Mouse (Mus musculus): ENCODE measurements around the gene Depp1. TPM values are rescaled to one million over a fixed set of nuclear protein-coding genes. Genes with fewer than 3 reads are reported as not detected.

Depp1 gene
- polyA plus RNA-seq, 1 experiment from 2014 or later = 8.0 TPM

DNA sequence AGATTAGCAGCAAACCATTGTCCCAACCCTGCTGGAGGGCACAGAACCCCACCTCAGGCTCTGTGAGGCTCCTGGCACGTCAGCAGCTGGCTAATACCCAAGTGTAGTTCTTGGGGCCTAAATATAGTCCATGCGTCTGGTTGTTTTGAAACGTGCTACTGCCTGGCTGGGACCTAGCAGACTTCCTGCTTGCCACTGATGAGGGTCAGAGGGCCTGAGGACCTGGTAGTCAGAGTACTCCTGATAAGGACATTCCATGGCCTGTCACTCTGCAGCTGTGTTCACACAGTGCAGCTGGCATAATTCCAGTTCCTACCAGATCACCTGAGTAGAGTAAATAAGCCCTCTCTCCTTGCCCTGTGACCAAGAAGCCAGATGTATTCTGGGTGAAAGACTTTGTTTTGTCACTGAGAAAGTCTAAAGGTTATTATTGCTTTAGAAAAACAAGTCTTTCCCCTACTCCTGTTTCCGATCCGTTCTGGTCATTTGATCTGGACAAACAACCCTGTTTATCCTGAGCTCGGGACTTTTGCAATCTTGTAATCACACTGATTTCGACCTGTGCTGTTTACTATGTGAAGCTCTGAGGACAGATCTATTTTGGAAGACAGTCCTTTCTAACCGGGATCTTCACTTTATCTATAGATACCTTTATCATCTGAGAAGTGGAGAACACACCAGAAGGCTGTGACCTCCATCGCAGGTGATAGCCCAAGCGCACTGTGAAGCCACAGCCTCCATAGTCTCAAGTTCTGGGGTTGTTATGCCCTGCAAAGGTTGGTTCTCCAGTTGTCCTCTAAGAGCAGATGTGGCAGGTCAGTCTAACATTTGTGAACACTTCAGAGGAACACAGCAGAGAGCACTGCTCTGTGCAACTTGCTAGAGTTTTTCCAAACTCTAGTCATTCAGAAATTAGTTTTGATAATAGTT, 14.9 kb upstream of the Depp1 start:
- Histone ChIP-seq H3K4me1 (replicated peaks) (no peaks in the 10 kb centered on the region), H3K9ac (no peak overlapping the region), H3K4me2 (no peak overlapping the region), H3K9me3 (no peaks in the 10 kb centered on the region), H3K27ac (no peak overlapping the region), H3K36me3 (peaks cover 21% of the 10 kb centered on the region; the same call in 1 of the 2 replicates), H3K4me3 (no peak overlapping the region), H3K27me3 (no peaks in the 10 kb centered on the region)
- WGBS = 73% methylated on average over 10 of the region's 10 CpGs
- no peak for ATAC-seq (ENCODE audit: low FRiP score)

GRCm38 (mm10) chr6:116636581-116637235, 13.7 kb upstream of the Depp1 start:
- H3K36me3 ChIP-seq = peaks cover 22% of the 10 kb centered on the region; the same call in 1 of the 2 replicates
- no peaks in the 10 kb centered on the region for H3K4me1 ChIP-seq (replicated peaks)
- ATAC-seq (ENCODE audit: low FRiP score) = no peak
- no peaks in the 10 kb centered on the region for H3K9me3 ChIP-seq
- no peak overlapping the region for H3K9ac ChIP-seq
- 88% methylated on average over 9 of the region's 9 CpGs for WGBS
- no peaks in the 10 kb centered on the region for H3K27me3 ChIP-seq
- no peak overlapping the region for H3K27ac ChIP-seq
- no peak overlapping the region for H3K4me2 ChIP-seq
- H3K4me3 ChIP-seq = no peak overlapping the region

DNA sequence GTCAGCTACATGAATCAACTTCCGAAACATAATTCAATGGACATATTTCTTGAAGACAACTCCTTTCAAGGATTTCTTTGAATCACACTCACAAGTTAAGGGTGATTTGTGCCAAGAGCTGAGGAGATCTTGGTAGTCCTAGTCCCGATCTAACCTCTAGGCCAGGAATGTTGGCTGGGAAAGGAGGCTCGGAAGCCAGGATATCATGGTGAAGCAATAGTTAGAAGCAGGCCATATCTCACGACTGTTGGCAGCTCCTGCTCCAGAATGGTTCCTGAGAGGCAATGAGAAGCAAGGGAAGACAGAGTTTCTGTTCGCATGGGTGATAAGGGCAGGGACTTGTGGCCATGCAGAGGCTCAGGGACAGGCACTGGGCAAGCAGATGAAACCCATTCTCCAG, 12.9 kb upstream of the Depp1 start:
- Histone ChIP-seq H3K27me3 (no peaks in the 10 kb centered on the region), H3K27ac (no peak overlapping the region)
- 92% methylated on average over 5 of the region's 5 CpGs for WGBS

GRCm38 (mm10) chr6:116638871-116639270, 11.5 kb upstream of the Depp1 start:
- no peak for ATAC-seq (ENCODE audit: low FRiP score)
- no peaks in the 10 kb centered on the region for H3K9me3 ChIP-seq
- H3K4me1 ChIP-seq (replicated peaks) = no peaks in the 10 kb centered on the region
- H3K9ac ChIP-seq = no peak overlapping the region
- no peak overlapping the region for H3K27ac ChIP-seq
- H3K27me3 ChIP-seq = no peaks in the 10 kb centered on the region
- peaks cover 22% of the 10 kb centered on the region; the same call in 1 of the 2 replicates for H3K36me3 ChIP-seq
- H3K4me3 ChIP-seq = no peak overlapping the region
- 80% methylated on average over 2 of the region's 2 CpGs for WGBS
- H3K4me2 ChIP-seq = no peak overlapping the region

More for the DNA sequence above, 12.9 kb upstream of the Depp1 start:
- Histone ChIP-seq H3K36me3 (peaks cover 22% of the 10 kb centered on the region; the same call in 1 of the 2 replicates), H3K4me2 (no peak overlapping the region), H3K9me3 (no peaks in the 10 kb centered on the region), H3K4me1 (replicated peaks) (no peaks in the 10 kb centered on the region), H3K9ac (no peak overlapping the region), H3K4me3 (no peak overlapping the region)
- ATAC-seq (ENCODE audit: low FRiP score) = no peak

- Histone ChIP-seq H3K4me2 (no peak overlapping the region), H3K9ac (no peak overlapping the region), H3K27me3 (no peaks in the 10 kb centered on the region), H3K9me3 (no peaks in the 10 kb centered on the region), H3K27ac (no peak overlapping the region), H3K4me1 (replicated peaks) (no peaks in the 10 kb centered on the region), H3K4me3 (no peak overlapping the region), H3K36me3 (peaks cover 26% of the 10 kb centered on the region)
- no peak for ATAC-seq (ENCODE audit: low FRiP score)
- 60% methylated on average over 2 of the region's 2 CpGs for WGBS
These were observed 10.7 kb upstream of the Depp1 start for GRCm38 (mm10) chr6:116639663-116640062.

GRCm38 (mm10) chr6:116642942-116643341, 7.5 kb upstream of the Depp1 start:
- 89% methylated on average over 11 of the region's 11 CpGs for WGBS
- Histone ChIP-seq H3K27ac (no peak overlapping the region), H3K4me3 (no peak overlapping the region), H3K36me3 (peaks cover 36% of the 10 kb centered on the region), H3K4me2 (no peak overlapping the region), H3K27me3 (no peaks in the 10 kb centered on the region), H3K9ac (no peak overlapping the region), H3K4me1 (replicated peaks) (no peaks in the 10 kb centered on the region), H3K9me3 (no peaks in the 10 kb centered on the region)
- no peak for ATAC-seq (ENCODE audit: low FRiP score)

GRCm38 (mm10) chr6:116643881-116644280, 6.5 kb upstream of the Depp1 start:
- Histone ChIP-seq H3K4me1 (replicated peaks) (no peaks in the 10 kb centered on the region), H3K9me3 (no peaks in the 10 kb centered on the region), H3K27me3 (no peaks in the 10 kb centered on the region), H3K27ac (no peak overlapping the region), H3K4me2 (no peak overlapping the region), H3K36me3 (peaks cover 28% of the 10 kb centered on the region), H3K9ac (no peak overlapping the region), H3K4me3 (no peak overlapping the region)
- WGBS = 51% methylated on average over 4 of the region's 4 CpGs
- ATAC-seq (ENCODE audit: low FRiP score) = no peak

DNA sequence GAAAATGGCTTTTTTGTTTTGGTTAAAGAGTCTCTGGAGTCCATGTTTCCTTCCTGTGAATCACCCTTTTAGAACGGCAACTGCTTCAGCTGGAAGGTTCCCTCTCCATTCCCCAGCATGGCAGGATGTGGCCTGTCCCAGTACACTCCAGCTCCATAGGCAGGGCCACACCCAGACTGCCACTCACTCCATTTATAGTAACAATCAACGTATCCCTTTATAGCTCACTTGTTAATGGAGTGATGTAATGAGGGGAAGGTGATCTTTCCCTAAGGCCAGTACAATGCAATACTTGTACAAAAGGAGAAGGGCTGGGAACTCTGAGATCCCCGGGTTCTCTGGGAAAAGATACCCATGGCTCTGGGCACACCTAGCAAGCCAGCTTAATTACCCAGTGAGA, 6.1 kb upstream of the Depp1 start:
- ATAC-seq (ENCODE audit: low FRiP score) = no peak
- Histone ChIP-seq H3K27me3 (no peaks in the 10 kb centered on the region), H3K4me1 (replicated peaks) (no peaks in the 10 kb centered on the region), H3K4me3 (no peak overlapping the region), H3K4me2 (no peak overlapping the region), H3K27ac (no peak overlapping the region), H3K9me3 (no peaks in the 10 kb centered on the region), H3K36me3 (peaks cover 28% of the 10 kb centered on the region), H3K9ac (no peak overlapping the region)
- WGBS = 72% methylated on average over 3 of the region's 3 CpGs

GRCm38 (mm10) chr6:116647763-116648162, 2.6 kb upstream of the Depp1 start:
- Histone ChIP-seq H3K27ac (no peak overlapping the region), H3K36me3 (peaks cover 26% of the 10 kb centered on the region), H3K4me3 (no peak overlapping the region), H3K4me2 (no peak overlapping the region), H3K4me1 (replicated peaks) (peaks cover 14% of the 10 kb centered on the region), H3K9me3 (no peaks in the 10 kb centered on the region), H3K27me3 (no peaks in the 10 kb centered on the region), H3K9ac (no peak overlapping the region)
- no peak for ATAC-seq (ENCODE audit: low FRiP score)
- WGBS = 80% methylated on average over 12 of the region's 12 CpGs

- Histone ChIP-seq H3K4me3 (no peak overlapping the region), H3K27me3 (no peaks in the 10 kb centered on the region), H3K27ac (no peak overlapping the region), H3K4me1 (replicated peaks) (peaks cover 14% of the 10 kb centered on the region), H3K9me3 (no peaks in the 10 kb centered on the region), H3K4me2 (no peak overlapping the region), H3K36me3 (peaks cover 20% of the 10 kb centered on the region; the same call in 1 of the 2 replicates), H3K9ac (no peak overlapping the region)
- ATAC-seq (ENCODE audit: low FRiP score) = no peak
- 90% methylated on average over 7 of the region's 7 CpGs for WGBS
These were observed 598 bp upstream of the Depp1 start for GRCm38 (mm10) chr6:116649811-116650210.

DNA sequence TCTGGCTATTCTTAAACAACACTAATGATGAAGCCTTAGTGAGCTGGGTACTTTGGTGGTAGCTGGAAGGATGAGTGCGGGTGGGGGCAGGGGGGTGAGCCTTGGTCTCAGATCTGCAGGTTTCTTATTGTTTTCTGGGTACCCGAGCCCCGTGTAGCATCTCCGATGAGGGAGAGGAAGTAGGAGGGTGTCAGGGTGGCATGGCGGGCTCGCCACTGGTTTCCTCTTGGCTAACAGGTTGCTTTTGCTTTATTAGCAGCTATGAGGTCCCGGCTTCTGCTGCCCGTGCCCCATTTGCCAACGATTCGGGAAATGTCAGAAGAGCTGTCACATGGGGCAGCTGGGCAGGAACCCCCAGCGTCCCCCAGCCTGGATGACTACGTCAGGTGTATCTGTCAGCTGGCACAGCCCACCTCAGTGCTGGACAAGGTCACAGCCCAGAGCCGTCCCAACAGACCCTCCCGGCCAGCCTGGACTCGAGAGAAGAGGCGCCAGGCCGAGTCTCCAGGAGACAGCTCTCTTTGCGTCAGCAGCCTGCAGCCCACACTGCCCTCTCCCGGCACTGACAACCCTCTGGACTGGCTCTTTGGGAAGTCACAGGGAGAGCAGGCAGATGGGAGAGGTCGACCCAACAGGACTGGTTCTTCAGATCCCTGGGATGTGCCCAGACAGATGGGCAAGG, 1.2 kb downstream of the Depp1 start:
- no peak for ATAC-seq (ENCODE audit: low FRiP score)
- H3K9ac ChIP-seq = no peak overlapping the region
- no peaks in the 10 kb centered on the region for H3K9me3 ChIP-seq
- H3K4me1 ChIP-seq (replicated peaks) = peaks cover 14% of the 10 kb centered on the region
- H3K36me3 ChIP-seq = 0 out of 2 replicates have a peak, but pooled peaks cover 3% of the 10 kb centered on the region
- 79% methylated on average over 20 of the region's 20 CpGs for whole genome bisulfite sequencing
- 0 out of 2 replicates have a peak overlapping the region, but pooled peaks have one; percentile 4 for H3K4me2 ChIP-seq
- H3K27me3 ChIP-seq = no peaks in the 10 kb centered on the region
- H3K4me3 ChIP-seq = no peak overlapping the region
- H3K27ac ChIP-seq = no peak overlapping the region

- H3K27ac ChIP-seq = no peak overlapping the region
- H3K4me1 ChIP-seq (replicated peaks) = peaks cover 14% of the 10 kb centered on the region
- no peak overlapping the region for H3K9ac ChIP-seq
- H3K9me3 ChIP-seq = no peaks in the 10 kb centered on the region
- no peak for ATAC-seq (ENCODE audit: low FRiP score)
- no peak overlapping the region for H3K4me2 ChIP-seq
- no peak overlapping the region for H3K4me3 ChIP-seq
- H3K36me3 ChIP-seq = peaks cover 7% of the 10 kb centered on the region; the same call in 1 of the 2 replicates
- 78% methylated on average over 3 of the region's 3 CpGs for WGBS
- H3K27me3 ChIP-seq = no peaks in the 10 kb centered on the region
These were observed 2.8 kb downstream of the Depp1 start for GRCm38 (mm10) chr6:116653191-116653590.

All from hindbrain, embryonic 13.5 days (tissue).